Mouse (Mus musculus): ENCODE measurements around the gene Abi3bp. TPM values are rescaled to one million over a fixed set of nuclear protein-coding genes. Genes with fewer than 3 reads are reported as not detected.

The Abi3bp gene
- total RNA-seq, 2 experiments from 2014 or later, result 7.8 to 9.1 TPM

- intact Hi-C loops (cut with DNase I), result no loop called here
- no peak for DNase-seq (ENCODE audit: low spot score)
Observed at GRCm38 (mm10) chr16:56670941-56671340, 193.3 kb downstream of the Abi3bp start.

GRCm38 (mm10) chr16:56673420-56673819, 195.7 kb downstream of the Abi3bp start:
- DNase-seq (ENCODE audit: low spot score), result no peak
- intact Hi-C loops (cut with DNase I), result no loop called here

DNA sequence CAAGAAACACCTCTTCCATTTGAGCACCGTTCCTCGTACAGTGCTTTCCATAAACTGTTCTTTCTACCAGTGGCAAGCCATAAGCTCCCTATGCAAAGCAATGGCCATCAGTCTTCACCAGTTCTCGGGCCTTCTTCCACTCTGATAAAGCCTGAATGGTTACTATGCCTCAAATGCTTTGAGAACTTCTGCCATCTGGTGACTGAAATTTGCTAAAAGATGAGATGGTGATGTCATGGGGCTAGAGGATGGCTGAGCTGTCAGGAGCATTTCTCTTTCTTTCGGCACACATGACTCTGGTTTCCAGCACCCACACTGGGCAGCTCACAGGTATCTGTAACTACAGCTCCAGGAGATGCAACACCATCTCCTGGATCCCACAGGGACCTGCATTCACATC, 199.5 kb downstream of the Abi3bp start:
- no peak for DNase-seq (ENCODE audit: low spot score)

DNA sequence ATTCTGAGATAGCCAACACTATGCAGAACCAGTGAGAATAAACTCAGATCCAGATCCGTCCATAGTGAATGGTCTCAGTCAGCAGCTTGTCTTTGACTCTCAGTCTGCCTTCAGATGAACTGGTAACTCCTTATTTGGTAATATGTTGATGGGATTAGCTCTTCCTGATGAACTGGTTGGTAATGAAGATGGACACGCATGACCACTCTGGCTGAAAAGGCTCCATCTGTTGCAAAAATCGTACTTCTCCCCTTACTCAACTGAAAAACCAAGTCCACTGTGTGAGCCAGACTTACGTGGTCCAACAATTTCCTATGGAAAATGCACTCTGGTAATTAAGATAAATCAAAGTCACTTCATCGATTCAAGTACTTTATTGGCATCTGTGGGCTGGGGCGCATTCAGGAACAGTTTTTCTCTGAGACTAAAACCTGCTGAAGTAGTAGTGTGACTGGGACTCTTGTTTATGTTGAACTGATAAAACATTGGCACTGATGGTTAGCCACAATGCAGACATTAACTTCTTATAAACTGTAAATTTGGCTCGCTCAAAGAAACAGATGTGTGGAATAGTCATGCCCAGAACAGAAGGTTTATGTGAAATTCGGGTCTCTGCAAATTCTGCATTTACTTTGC, 203.4 kb downstream of the Abi3bp start:
- no peak for DNase-seq (ENCODE audit: low spot score)
- intact Hi-C loops (cut with DNase I), result no loop called here

More for the DNA sequence above, 199.5 kb downstream of the Abi3bp start:
- intact Hi-C loops (cut with DNase I), result loop anchor here (2.0 to 5.0 kb wide), 3 partner anchors 150 to 364 kb away; no protein-coding TSS in a partner anchor

DNA sequence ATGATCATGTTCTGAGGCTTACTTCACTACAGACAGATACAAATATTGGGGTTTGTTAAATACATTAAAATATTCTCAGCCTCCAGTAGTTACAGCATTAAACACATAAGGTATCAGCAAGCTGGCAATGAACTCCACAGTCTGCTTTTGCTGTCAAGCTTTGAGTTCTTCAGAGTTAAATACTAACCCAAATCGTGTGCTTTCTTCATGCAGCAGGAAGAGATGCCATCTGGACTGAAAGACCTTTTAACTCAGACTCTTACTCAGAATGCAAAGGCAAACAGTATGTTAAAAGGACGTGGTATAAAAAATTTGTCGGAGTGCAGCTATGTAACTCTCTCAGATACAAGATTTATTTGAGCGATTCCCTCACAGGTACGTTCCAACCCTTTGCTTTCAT, 209.1 kb downstream of the Abi3bp start:
- intact Hi-C loops (cut with DNase I), result no loop called here
- DNase-seq (ENCODE audit: low spot score), result no peak

- no peak for DNase-seq (ENCODE audit: low spot score)
- intact Hi-C loops (cut with DNase I), result no loop called here
Observed at GRCm38 (mm10) chr16:56690715-56691114, 213.0 kb downstream of the Abi3bp start.

GRCm38 (mm10) chr16:56696448-56696847, 218.8 kb downstream of the Abi3bp start:
- intact Hi-C loops (cut with DNase I), result no loop called here
- no peak for DNase-seq (ENCODE audit: low spot score)

DNA sequence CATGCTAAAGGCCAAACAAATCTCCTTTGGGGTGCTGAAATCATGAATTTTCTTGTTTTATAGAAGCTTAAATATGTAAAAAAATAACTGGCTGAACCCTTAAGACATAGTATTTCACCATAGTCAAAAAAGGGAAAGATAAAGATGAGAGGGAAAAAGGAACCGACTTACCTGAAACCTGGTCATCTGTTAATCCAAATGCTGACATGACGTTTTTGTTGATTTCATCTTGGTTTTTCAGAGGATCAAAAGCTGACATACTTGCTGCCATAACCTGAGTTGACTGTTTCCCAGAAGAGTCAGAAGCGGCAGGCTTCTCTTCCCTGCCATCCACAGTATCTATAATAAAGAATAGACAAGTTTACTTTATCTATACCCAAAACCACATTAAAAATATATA, 223.2 kb downstream of the Abi3bp start:
- intact Hi-C loops (cut with DNase I), result no loop called here
- DNase-seq (ENCODE audit: low spot score), result no peak

- no peak for DNase-seq (ENCODE audit: low spot score)
- intact Hi-C loops (cut with DNase I), result no loop called here
Observed at GRCm38 (mm10) chr16:56705731-56706130, 228.1 kb downstream of the Abi3bp start.

GRCm38 (mm10) chr16:56710071-56710470, 232.4 kb downstream of the Abi3bp start:
- intact Hi-C loops (cut with DNase I), result no loop called here

GRCm38 (mm10) chr16:56715608-56716007, 237.9 kb downstream of the Abi3bp start:
- no peak for DNase-seq (ENCODE audit: low spot score)
- intact Hi-C loops (cut with DNase I), result loop anchor here (5.0 kb wide), 1 partner anchor 407 kb away; the partner anchor contains the start of gene Tomm70a

More at GRCm38 (mm10) chr16:56710071-56710470, 232.4 kb downstream of the Abi3bp start:
- no peak for DNase-seq (ENCODE audit: low spot score)

GRCm38 (mm10) chr16:56716557-56717179, 239.0 kb downstream of the Abi3bp start:
- intact Hi-C loops (cut with DNase I), result loop anchor here (5.0 kb wide), 1 partner anchor 406 kb away; the partner anchor contains the start of gene Tomm70a
- DNase-seq (ENCODE audit: low spot score), result peak; percentile 4

GRCm38 (mm10) chr16:56717224-56718200, 239.8 kb downstream of the Abi3bp start, which contains the start of gene Tfg:
Tfg (minus strand) TSS chr16:56717450.
- intact Hi-C loops (cut with DNase I), result loop anchor here (5.0 kb wide), 1 partner anchor 405 kb away; the partner anchor contains the start of gene Tomm70a
- peak; percentile 98 for DNase-seq (ENCODE audit: low spot score)

GRCm38 (mm10) chr16:56719031-56719430, 241.4 kb downstream of the Abi3bp start:
- intact Hi-C loops (cut with DNase I), result loop anchor here (5.0 kb wide), 1 partner anchor 403 kb away; the partner anchor contains the start of gene Tomm70a
- DNase-seq (ENCODE audit: low spot score), result no peak

DNA sequence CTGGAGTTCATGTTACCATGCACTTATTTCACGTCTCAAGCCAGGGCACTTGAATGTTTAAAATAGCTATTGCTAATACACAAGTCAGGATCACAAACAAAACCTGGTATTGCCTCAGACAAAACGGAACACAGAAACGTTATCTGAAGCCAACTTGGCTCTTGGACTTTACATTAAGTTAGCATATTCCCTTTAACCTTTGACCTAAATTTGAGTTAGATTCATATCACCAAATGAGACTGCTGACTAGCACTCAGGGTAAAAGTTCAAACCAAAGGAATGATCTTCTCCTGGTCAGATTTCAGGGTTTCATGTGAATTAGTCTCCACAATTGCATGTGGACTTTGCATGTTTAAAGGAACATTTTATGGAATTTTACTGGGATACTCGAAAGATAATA, 244.7 kb downstream of the Abi3bp start:
- intact Hi-C loops (cut with DNase I), result no loop called here

GRCm38 (mm10) chr16:56724927-56725326, 247.2 kb downstream of the Abi3bp start:
- no peak for DNase-seq (ENCODE audit: low spot score)
- intact Hi-C loops (cut with DNase I), result no loop called here

More for the DNA sequence above, 244.7 kb downstream of the Abi3bp start:
- no peak for DNase-seq (ENCODE audit: low spot score)

DNA sequence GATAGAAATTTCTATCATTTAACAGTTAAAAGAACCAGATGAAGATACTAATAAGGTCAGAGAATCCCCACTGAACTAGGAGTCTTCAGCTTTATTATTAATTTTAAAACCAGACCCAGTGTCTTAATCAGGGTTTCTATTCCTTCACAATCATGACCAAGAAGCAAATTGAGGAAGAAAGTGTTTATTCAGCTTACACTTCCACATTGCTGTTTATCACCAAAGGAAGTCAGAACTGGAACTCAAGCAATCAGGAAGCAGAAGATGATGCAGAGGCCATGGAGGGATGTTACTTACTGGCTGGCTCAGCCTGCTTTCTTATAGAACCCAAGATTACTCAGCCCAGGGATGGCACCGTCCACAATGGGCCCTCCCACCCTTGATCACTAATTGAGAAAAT, 251.4 kb downstream of the Abi3bp start:
- intact Hi-C loops (cut with DNase I), result no loop called here
- DNase-seq (ENCODE audit: low spot score), result no peak

Measured in heart, postnatal 25 days (tissue).